Mouse (Mus musculus): ENCODE data around the gene Crygn. TPM values are rescaled to one million over a fixed set of nuclear protein-coding genes. Genes with fewer than 3 reads are reported as not detected.

Gene Crygn
- polyA plus RNA-seq, 1 experiment = not detected

DNA sequence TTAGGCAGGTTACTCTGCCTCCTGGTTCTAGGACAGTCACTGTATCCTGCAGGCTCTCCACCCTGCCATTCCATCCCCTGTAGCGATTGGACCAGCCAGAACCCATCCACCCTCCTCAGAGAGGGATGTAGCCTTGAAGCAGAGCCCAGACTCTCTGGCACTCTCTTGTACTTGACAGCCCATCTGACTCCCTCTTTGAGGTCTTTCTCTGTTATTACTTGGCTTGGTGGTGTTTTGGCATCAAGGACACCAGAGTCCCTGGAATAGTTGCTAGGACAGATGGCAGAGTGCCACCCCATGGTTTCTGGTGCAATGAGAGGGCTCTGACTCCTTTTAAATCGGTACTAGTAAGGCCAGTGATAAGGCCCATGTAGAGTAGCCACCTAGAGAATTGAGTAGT lies 44.6 kb downstream of the Crygn start:
- peak in 1 of 2 experiments; percentile 30 for DNase-seq (ENCODE audit: extremely low spot score in 1 of 2, low spot score in 1 of 2)

DNA sequence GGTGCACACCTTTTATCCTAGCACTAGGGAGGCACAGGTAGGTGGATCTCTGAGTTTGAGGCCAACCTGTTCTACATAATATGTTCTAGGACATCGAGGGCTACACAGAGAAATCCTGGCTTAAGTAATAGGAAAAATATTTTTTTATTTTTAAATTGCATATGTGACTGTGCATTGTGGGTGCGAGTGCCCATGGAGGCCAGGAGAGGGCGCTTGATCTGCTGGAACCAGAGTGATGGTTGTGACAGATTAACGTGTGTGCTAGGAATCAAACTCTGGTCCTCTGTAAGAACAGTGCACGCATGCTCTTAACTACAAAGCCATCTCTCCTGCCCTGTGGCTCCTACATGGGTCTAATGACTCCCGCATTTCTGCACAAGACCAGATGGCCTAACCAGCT lies 46.2 kb downstream of the Crygn start:
- no peak for DNase-seq (ENCODE audit: extremely low spot score in 1 of 2, low spot score in 1 of 2)

DNA sequence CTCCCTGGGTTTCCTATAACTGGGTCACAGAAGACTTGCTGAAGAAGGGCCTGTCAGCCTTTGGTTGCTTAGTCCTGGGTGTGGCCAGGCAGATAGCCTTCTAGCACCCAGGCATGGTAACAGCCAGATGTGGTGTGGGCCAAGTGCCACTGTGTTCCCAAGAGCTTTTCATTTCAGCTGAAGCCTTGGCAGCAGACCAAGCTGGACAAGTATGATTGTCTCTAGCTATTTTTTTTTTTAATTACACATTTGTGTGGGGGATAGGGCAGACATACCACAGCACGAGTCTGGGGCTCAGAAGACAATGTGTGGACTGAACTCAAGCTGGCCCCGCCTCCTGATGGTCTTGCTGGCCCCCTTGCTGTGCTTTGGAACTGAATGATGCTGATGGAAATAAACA lies 47.8 kb downstream of the Crygn start:
- peak in 1 of 2 experiments; percentile 16 for DNase-seq (ENCODE audit: extremely low spot score in 1 of 2, low spot score in 1 of 2)

DNA sequence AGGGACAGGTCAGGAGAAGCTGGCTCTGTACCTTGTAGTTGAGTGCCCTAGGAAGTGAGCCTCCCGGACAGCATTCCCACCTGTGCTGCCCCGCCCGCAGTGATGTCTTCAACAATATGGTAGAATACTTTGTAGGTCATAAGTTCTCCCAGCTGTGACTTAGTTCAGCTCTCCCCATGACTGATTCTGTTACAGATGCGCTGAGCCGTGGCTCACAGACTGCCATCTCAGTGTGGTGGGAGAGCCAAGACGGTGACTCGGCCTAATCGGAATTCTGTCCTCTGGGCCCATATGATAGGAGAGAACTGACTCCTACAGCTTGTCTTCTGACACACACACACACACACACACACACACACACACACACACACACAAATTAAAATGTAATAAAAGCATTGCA lies 53.2 kb downstream of the Crygn start:
- DNase-seq (ENCODE audit: extremely low spot score in 1 of 2, low spot score in 1 of 2) = no peak

DNA sequence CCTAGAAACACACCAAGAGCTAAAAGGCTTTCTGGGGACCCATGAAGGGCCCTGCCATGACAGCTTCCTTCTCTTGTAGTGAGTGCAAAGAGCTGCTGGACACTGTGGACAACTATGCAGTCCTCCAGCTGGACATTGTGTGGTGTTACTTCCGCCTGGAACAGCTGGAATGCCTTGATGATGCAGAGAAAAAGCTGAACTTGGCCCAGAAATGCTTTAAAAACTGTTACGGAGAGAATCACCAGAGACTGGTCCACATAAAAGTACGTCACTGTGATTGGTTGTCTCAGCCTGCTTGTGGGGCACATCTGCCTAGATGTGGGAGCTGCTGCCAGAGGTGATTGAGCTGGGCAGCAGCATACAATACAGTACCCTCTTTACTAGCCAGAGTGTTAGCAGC lies 56.5 kb downstream of the Crygn start:
- no peak for DNase-seq (ENCODE audit: extremely low spot score in 1 of 2, low spot score in 1 of 2)

Other genes starting within 250 kb of the Crygn start
- gene Gbx1, start 230.8 kb downstream of the Crygn start, polyA plus RNA-seq (2012; rRNA removed) = 0.04 TPM in 2 replicates
- gene Asb10, start 217.0 kb downstream of the Crygn start, polyA plus RNA-seq (2012; rRNA removed) = 0.42 and 0.62 TPM in 2 replicates
- 0.18 and 0.59 TPM in 2 replicates for gene 4931409K22Rik, start 201.2 kb downstream of the Crygn start, polyA plus RNA-seq (2012; rRNA removed)
- 78.1 and 86.2 TPM in 2 replicates for gene Abcf2, start 180.5 kb downstream of the Crygn start, polyA plus RNA-seq (2012; rRNA removed)
- gene Chpf2, start 171.3 kb downstream of the Crygn start, polyA plus RNA-seq (2012; rRNA removed) = 47.1 and 50.5 TPM in 2 replicates
- gene Smarcd3, start 133.6 kb downstream of the Crygn start, polyA plus RNA-seq (2012; rRNA removed) = 116 and 135 TPM in 2 replicates
- 79.9 and 80.0 TPM in 2 replicates for gene Nub1, start 72.5 kb downstream of the Crygn start, polyA plus RNA-seq (2012; rRNA removed)
- 1.1 and 1.3 TPM in 2 replicates for gene Wdr86, start 27.3 kb downstream of the Crygn start, polyA plus RNA-seq (2012; rRNA removed)
- 113 and 114 TPM in 2 replicates for gene Rheb, start 84.6 kb upstream of the Crygn start, polyA plus RNA-seq (2012; rRNA removed)